Comparison of ENCODE assay signal across 9 mouse cellular contexts in genomic region chr2:49719854-49720253, GRCm38 (mm10).
A peak's percentile ranks its signal among the peaks of the same experiment; 100 is the strongest.
DNase-seq lines count a peak whose midpoint lies in the region; ATAC-seq and TF ChIP-seq lines count a peak whose summit lies in the region.
"Had no signal": no experiment of that assay in that cellular context is flagged by ENCODE, and none has a peak within 500 bp of the region (broad histone marks: within the 10 kb centered on the region; RNA-seq: fewer than 3 reads in every experiment).

No protein-coding gene starts in this region.

- no peaks in the 10 kb centered on the region for H3K9me3 ChIP-seq in heart, embryonic 12.5 days (replicated peaks)
- no peaks in the 10 kb centered on the region for H3K9me3 ChIP-seq in hindbrain, embryonic 11.5 days (ENCODE audit: control insufficient read depth, low read length)
- no peaks in the 10 kb centered on the region for H3K9me3 ChIP-seq in midbrain, embryonic 16.5 days (replicated peaks; ENCODE audit: control insufficient read depth, low read length, poor library complexity, severe bottlenecking)
- H3K9me3 ChIP-seq in liver, embryonic 12.5 days (replicated peaks): no peaks in the 10 kb centered on the region

- H3K4me2 ChIP-seq in heart, embryonic 12.5 days: peak overlapping the region; percentile 43
- H3K4me2 ChIP-seq in hindbrain, embryonic 11.5 days (replicated peaks; ENCODE audit: low read depth, low read length): no peak overlapping the region
- H3K4me2 ChIP-seq in midbrain, embryonic 16.5 days (ENCODE audit: low read length): peak overlapping the region; percentile 29
- H3K4me2 ChIP-seq in liver, embryonic 12.5 days: no peak overlapping the region

- ATAC-seq in heart, embryonic 12.5 days (ENCODE audit: insufficient number of reproducible peaks, low FRiP score): no peak; the same call in 1 of the 2 replicates
- ATAC-seq in hindbrain, embryonic 11.5 days (ENCODE audit: low FRiP score): peak; percentile 76
- peak; percentile 40; the same call in 1 of the 2 replicates for ATAC-seq in midbrain, embryonic 16.5 days
- no peak for ATAC-seq in liver, embryonic 12.5 days

- peaks cover 29% of the 10 kb centered on the region for H3K4me1 ChIP-seq in heart, embryonic 12.5 days (replicated peaks)
- peaks cover 9% of the 10 kb centered on the region; the same call in 1 of the 2 replicates for H3K4me1 ChIP-seq in cortical plate, adult 2 months (ENCODE audit: control insufficient read depth, insufficient read depth, low read length)
- H3K4me1 ChIP-seq in hindbrain, embryonic 11.5 days (replicated peaks; ENCODE audit: control insufficient read depth, insufficient read depth, low read length): peaks cover 16% of the 10 kb centered on the region
- H3K4me1 ChIP-seq in midbrain, embryonic 16.5 days (ENCODE audit: control insufficient read depth, insufficient read depth, low read length): peaks cover 58% of the 10 kb centered on the region
- peaks cover 5% of the 10 kb centered on the region; the same call in 1 of the 2 replicates for H3K4me1 ChIP-seq in liver, embryonic 12.5 days
- no peaks in the 10 kb centered on the region for H3K4me1 ChIP-seq in kidney, adult 2 months (ENCODE audit: control insufficient read depth, insufficient read depth, low read length)

- H3K27ac ChIP-seq in heart, embryonic 12.5 days (ENCODE audit: poor library complexity, severe bottlenecking): 0 out of 2 replicates have a peak overlapping the region, but pooled peaks have one; percentile 11
- H3K27ac ChIP-seq in cortical plate, adult 2 months (ENCODE audit: insufficient read depth, low read length): peak overlapping the region; percentile 34
- peak overlapping the region; percentile 82 for H3K27ac ChIP-seq in hindbrain, embryonic 11.5 days (ENCODE audit: low read depth, low read length)
- H3K27ac ChIP-seq in midbrain, embryonic 16.5 days (ENCODE audit: low read length): peak overlapping the region; percentile 88
- no peak overlapping the region for H3K27ac ChIP-seq in liver, embryonic 12.5 days
- H3K27ac ChIP-seq in kidney, adult 2 months (ENCODE audit: insufficient read depth, low read depth, low read length): no peak overlapping the region

- H3K4me3 ChIP-seq in heart, embryonic 12.5 days: no peak overlapping the region
- no peak overlapping the region for H3K4me3 ChIP-seq in cortical plate, adult 2 months (ENCODE audit: insufficient read depth, low read length)
- H3K4me3 ChIP-seq in hindbrain, embryonic 11.5 days (ENCODE audit: low read depth, low read length): no peak overlapping the region
- H3K4me3 ChIP-seq in midbrain, embryonic 16.5 days (ENCODE audit: low read depth, low read length): no peak overlapping the region
- H3K4me3 ChIP-seq in liver, embryonic 12.5 days: no peak overlapping the region
- H3K4me3 ChIP-seq in kidney, adult 2 months (ENCODE audit: insufficient read depth, low read depth, low read length): no peak overlapping the region

- WGBS in heart, embryonic 12.5 days: 10% methylated on average over 6 of the region's 6 CpGs
- WGBS in hindbrain, embryonic 11.5 days: 3% methylated on average over 6 of the region's 6 CpGs
- 1% methylated on average over 6 of the region's 6 CpGs for WGBS in midbrain, embryonic 16.5 days
- WGBS in liver, embryonic 12.5 days (ENCODE audit: insufficient replicate concordance): 33% methylated on average over 6 of the region's 6 CpGs
- WGBS in kidney, adult 2 months: 12% methylated on average over 6 of the region's 6 CpGs

- no peaks in the 10 kb centered on the region for H3K36me3 ChIP-seq in heart, embryonic 12.5 days
- no peaks in the 10 kb centered on the region; the same call in 1 of the 2 replicates for H3K36me3 ChIP-seq in hindbrain, embryonic 11.5 days (ENCODE audit: control insufficient read depth, insufficient read depth, low read length)
- H3K36me3 ChIP-seq in midbrain, embryonic 16.5 days (ENCODE audit: control insufficient read depth, insufficient read depth, low read length): peaks cover 14% of the 10 kb centered on the region; the same call in 1 of the 2 replicates
- H3K36me3 ChIP-seq in liver, embryonic 12.5 days: no peaks in the 10 kb centered on the region
- no peaks in the 10 kb centered on the region for H3K36me3 ChIP-seq in kidney, adult 2 months (ENCODE audit: control insufficient read depth, insufficient read depth, low read length)

- no peak for TF ChIP-seq POLR2A in cortical plate, adult 2 months (IDR thresholded peaks at IDR 0.05; ENCODE audit: extremely low read depth, insufficient read depth, low read length)
- TF ChIP-seq POLR2A in kidney, adult 2 months (IDR thresholded peaks at IDR 0.05; ENCODE audit: low read depth, low read length): no peak

- no peak for TF ChIP-seq CTCF in cortical plate, adult 2 months (IDR thresholded peaks at IDR 0.05; ENCODE audit: extremely low read depth, insufficient read depth, low read length)
- no peak for TF ChIP-seq CTCF in kidney, adult 2 months (conservative IDR thresholded peaks at IDR 0.05; ENCODE audit: insufficient read depth, insufficient read length, low read depth, low read length)

- no peak for DNase-seq in heart, postnatal 4 days
- DNase-seq in hindbrain, embryonic 11.5 days (ENCODE audit: low spot score): peak; percentile 63
- DNase-seq in layer of hippocampus, postnatal 36 days: no peak
- no peak for DNase-seq in kidney, adult 2 months
- DNase-seq: gastrocnemius, postnatal 36 days had no signal

- no peaks in the 10 kb centered on the region for H3K27me3 ChIP-seq in heart, embryonic 12.5 days (replicated peaks)
- H3K27me3 ChIP-seq in hindbrain, embryonic 11.5 days (ENCODE audit: control insufficient read depth, insufficient read depth, low read length): no peaks in the 10 kb centered on the region
- no peaks in the 10 kb centered on the region for H3K27me3 ChIP-seq in midbrain, embryonic 16.5 days (ENCODE audit: control insufficient read depth, insufficient read depth, low read depth, low read length)
- H3K27me3 ChIP-seq in liver, embryonic 12.5 days (replicated peaks): 0 out of 2 replicates have a peak, but pooled peaks cover 6% of the 10 kb centered on the region
- H3K27me3 ChIP-seq in kidney, adult 2 months (replicated peaks; ENCODE audit: control insufficient read depth, insufficient read depth, low read length): no peaks in the 10 kb centered on the region

- H3K9ac ChIP-seq in heart, embryonic 12.5 days: 0 out of 2 replicates have a peak overlapping the region, but pooled peaks have one; percentile 8
- no peak overlapping the region for H3K9ac ChIP-seq in hindbrain, embryonic 11.5 days (ENCODE audit: low read depth, low read length)
- H3K9ac ChIP-seq in midbrain, embryonic 16.5 days (ENCODE audit: low read depth, low read length): 0 out of 2 replicates have a peak overlapping the region, but pooled peaks have one; percentile 34
- no peak overlapping the region for H3K9ac ChIP-seq in liver, embryonic 12.5 days

Comparison
In these comparisons a context has a peak if more than half of its experiments do, and no peak if none do; other contexts are left out.
1. ATAC-seq: peak in hindbrain, embryonic 11.5 days (single experiment) and midbrain, embryonic 16.5 days (single experiment); none in heart, embryonic 12.5 days (single experiment) and liver, embryonic 12.5 days (single experiment).
2. H3K27ac ChIP-seq: peak in heart, embryonic 12.5 days (single experiment), cortical plate, adult 2 months (single experiment), hindbrain, embryonic 11.5 days (single experiment) and midbrain, embryonic 16.5 days (single experiment); none in liver, embryonic 12.5 days (single experiment) and kidney, adult 2 months (single experiment).
3. H3K4me2 ChIP-seq: peak in heart, embryonic 12.5 days (single experiment) and midbrain, embryonic 16.5 days (single experiment); none in hindbrain, embryonic 11.5 days (single experiment) and liver, embryonic 12.5 days (single experiment).
4. H3K9ac ChIP-seq: peak in heart, embryonic 12.5 days (single experiment) and midbrain, embryonic 16.5 days (single experiment); none in hindbrain, embryonic 11.5 days (single experiment) and liver, embryonic 12.5 days (single experiment).